Mouse (Mus musculus) liver, adult 2 months (tissue): ENCODE measurements at regions not wholly inside any gene's neighbourhood (a gene's known extent, or its start where the extent isn't known, plus 50 kb on each side); places are given as distances from the start of the nearest gene placed in this dataset.

Experiments used
- DNase-seq: peaks from one replicate; pipeline ENCODE4 v3.0.0-alpha.2; 2011; ENCODE audit warnings: low read depth, low spot score; ENCODE audit errors: extremely low read depth
- H3K27ac ChIP-seq: fragments of 200-500 bp; replicated peaks from 2 replicates; pipeline ENCODE4 v1.5.1; 2012; ENCODE audit warnings: low read depth, mild to moderate bottlenecking, control low read depth, inconsistent platforms, low read length; ENCODE audit not compliant: insufficient read depth
- H3K27me3 ChIP-seq: fragments of 200-500 bp; 2 replicates; pipeline ENCODE4 v1.6.1; 2012; ENCODE audit warnings: mild to moderate bottlenecking, moderate library complexity, low read length, inconsistent platforms; ENCODE audit not compliant: control insufficient read depth, insufficient read depth
- H3K36me3 ChIP-seq: fragments of 200-500 bp; 2 replicates; pipeline ENCODE4 v1.6.1; 2012; ENCODE audit warnings: low read length, inconsistent platforms; ENCODE audit not compliant: control insufficient read depth, insufficient read depth
- H3K4me1 ChIP-seq: fragments of 200-500 bp; 2 replicates; pipeline ENCODE4 v1.6.1; 2011; ENCODE audit warnings: low read length; ENCODE audit not compliant: control insufficient read depth, insufficient read depth
- H3K4me3 ChIP-seq: fragments of 200-500 bp; 2 replicates; pipeline ENCODE4 v1.5.1; 2011; ENCODE audit warnings: low read depth, mild to moderate bottlenecking, control low read depth, low read length, moderate library complexity; ENCODE audit not compliant: insufficient read depth
- H3K79me2 ChIP-seq: fragments of 200-500 bp; 2 replicates; pipeline ENCODE4 v1.6.1; 2012; ENCODE audit warnings: inconsistent platforms, mild to moderate bottlenecking, low read length, moderate library complexity; ENCODE audit not compliant: control insufficient read depth, insufficient read depth
- H3K9ac ChIP-seq: fragments of 200-500 bp; 2 replicates; pipeline ENCODE4 v1.6.1; 2012; ENCODE audit warnings: low read depth, mild to moderate bottlenecking, control low read depth, inconsistent platforms, low read length
- CTCF ChIP-seq: fragments of 200-500 bp; IDR thresholded peaks from 2 replicates; pipeline ENCODE4 v1.5.1; 2011; ENCODE audit warnings: low read depth, low read length, control low read depth
- POLR2A ChIP-seq: fragments of 200-500 bp; IDR thresholded peaks from 2 replicates; pipeline ENCODE4 v1.6.1; 2011; ENCODE audit warnings: low read length, control low read depth; ENCODE audit not compliant: insufficient read depth; ENCODE audit errors: extremely low read depth
- WGBS: fragments of 180-500 bp; shearing (Covaris S2); methylation state at CpG from one replicate; pipeline ENCODE4 v1.1.7; 2018; 5-methylcytosine and 5-hydroxymethylcytosine counted together

- Histone ChIP-seq H3K4me3 (no peak overlapping the region), H3K4me1 (no peaks in the 10 kb centered on the region), H3K9ac (no peak overlapping the region), H3K36me3 (no peaks in the 10 kb centered on the region), H3K79me2 (no peaks in the 10 kb centered on the region), H3K27me3 (no peaks in the 10 kb centered on the region), H3K27ac (no peak overlapping the region)
- 12% methylated on average over 13 of the region's 13 CpGs for WGBS
- TF ChIP-seq POLR2A (no peak), CTCF (no peak)
- DNase-seq: no peak
Observed at GRCm38 (mm10) chr9:63876886-63877285, 119.1 kb upstream of the Smad3 start.

- H3K4me3 ChIP-seq: no peak overlapping the region
- H3K9ac ChIP-seq: no peak overlapping the region
- 94% methylated on average over 12 of the region's 12 CpGs for WGBS
- no peaks in the 10 kb centered on the region for H3K79me2 ChIP-seq
- H3K27me3 ChIP-seq: no peaks in the 10 kb centered on the region
- H3K36me3 ChIP-seq: no peaks in the 10 kb centered on the region
- DNase-seq: no peak
- H3K4me1 ChIP-seq: no peaks in the 10 kb centered on the region
- H3K27ac ChIP-seq: no peak overlapping the region
- TF ChIP-seq POLR2A: no peak
- TF ChIP-seq CTCF: no peak
Observed at GRCm38 (mm10) chr9:63876023-63876422, 118.2 kb upstream of the Smad3 start.

- Histone ChIP-seq H3K9ac (no peak overlapping the region), H3K4me1 (no peaks in the 10 kb centered on the region), H3K27ac (no peak overlapping the region), H3K27me3 (no peaks in the 10 kb centered on the region), H3K36me3 (no peaks in the 10 kb centered on the region), H3K79me2 (no peaks in the 10 kb centered on the region), H3K4me3 (no peak overlapping the region)
- WGBS: 89% methylated on average over 5 of the region's 5 CpGs
- no peak for TF ChIP-seq POLR2A
- 0 out of 2 replicates have a peak, but pooled peaks have one; percentile 12 for TF ChIP-seq CTCF
- DNase-seq: no peak
Observed at GRCm38 (mm10) chr9:63875193-63875592, 117.4 kb upstream of the Smad3 start.

- no peak overlapping the region for H3K9ac ChIP-seq
- 84% methylated on average over 11 of the region's 11 CpGs for WGBS
- H3K27me3 ChIP-seq: 0 out of 2 replicates have a peak, but pooled peaks cover 3% of the 10 kb centered on the region
- H3K4me3 ChIP-seq: no peak overlapping the region
- DNase-seq: no peak
- H3K36me3 ChIP-seq: no peaks in the 10 kb centered on the region
- TF ChIP-seq POLR2A (no peak), CTCF (no peak)
- H3K79me2 ChIP-seq: no peaks in the 10 kb centered on the region
- no peaks in the 10 kb centered on the region for H3K4me1 ChIP-seq
- no peak overlapping the region for H3K27ac ChIP-seq
Observed at GRCm38 (mm10) chr9:63864350-63864749, 106.6 kb upstream of the Smad3 start.

- WGBS: 80% methylated on average over 4 of the region's 4 CpGs
- no peak for TF ChIP-seq CTCF
- TF ChIP-seq POLR2A: no peak
- Histone ChIP-seq H3K27me3 (no peaks in the 10 kb centered on the region), H3K79me2 (no peaks in the 10 kb centered on the region), H3K9ac (no peak overlapping the region), H3K4me1 (no peaks in the 10 kb centered on the region), H3K27ac (no peak overlapping the region), H3K4me3 (no peak overlapping the region), H3K36me3 (no peaks in the 10 kb centered on the region)
- no peak for DNase-seq
Observed at GRCm38 (mm10) chr9:63863328-63863727, 105.5 kb upstream of the Smad3 start.

- no peak overlapping the region for H3K27ac ChIP-seq
- H3K36me3 ChIP-seq: no peaks in the 10 kb centered on the region
- WGBS: 57% methylated on average over 6 of the region's 6 CpGs
- no peaks in the 10 kb centered on the region for H3K79me2 ChIP-seq
- H3K4me3 ChIP-seq: no peak overlapping the region
- H3K27me3 ChIP-seq: no peaks in the 10 kb centered on the region
- DNase-seq: no peak
- H3K9ac ChIP-seq: no peak overlapping the region
- no peaks in the 10 kb centered on the region for H3K4me1 ChIP-seq
- no peak for TF ChIP-seq CTCF
- no peak for TF ChIP-seq POLR2A
Observed at GRCm38 (mm10) chr9:63862427-63862826, 104.6 kb upstream of the Smad3 start.
